19 mouse cellular contexts compared by ENCODE assay signal in the genomic region with DNA sequence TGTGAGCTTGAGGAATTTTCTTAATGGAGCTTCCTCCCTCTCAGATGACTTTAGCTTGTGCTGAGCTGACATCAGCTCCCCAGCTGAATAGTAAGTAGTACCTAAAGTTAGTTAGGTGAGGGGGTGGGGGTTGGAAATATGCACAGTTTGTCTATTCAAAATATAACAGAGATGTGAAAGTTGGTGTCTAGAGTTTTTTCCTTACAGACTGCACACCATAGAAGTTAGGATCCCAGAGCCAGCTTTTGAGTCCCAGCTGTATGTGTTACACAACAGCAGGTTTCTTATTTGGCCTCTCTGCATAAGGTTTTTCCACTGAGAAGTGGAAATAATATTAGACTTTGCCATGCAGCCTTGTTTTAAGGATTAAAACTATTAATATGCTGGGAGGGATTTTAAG. TPM values are rescaled to one million over a fixed set of nuclear protein-coding genes. Genes with fewer than 3 reads are reported as not detected.
DNase-seq lines count a peak whose midpoint lies in the region; TF ChIP-seq lines count a peak whose summit lies in the region.
"Had no signal": no experiment of that assay in that cellular context is flagged by ENCODE, and none has a peak within 500 bp of the region (broad histone marks: within the 10 kb centered on the region; RNA-seq: fewer than 3 reads in every experiment).

No protein-coding gene starts in this region.

- peaks cover 0 to 15% of the 10 kb centered on the region in 2 experiments; a peak in 1 of 4 replicates for H3K4me1 ChIP-seq in CH12.LX (ENCODE audit: control insufficient read depth in 1 of 2, insufficient read depth in 2 of 2)
- H3K4me1 ChIP-seq: embryonic facial prominence, embryonic 10.5 days; heart, embryonic 13.5 days; hindbrain, embryonic 15.5 days had no signal

- no peak overlapping the region for H3K4me3 ChIP-seq in gastrocnemius, adult 2 months
- no peak overlapping the region for H3K4me3 ChIP-seq in CH12.LX (replicated peaks in 1 of 3; ENCODE audit: low read depth in 2 of 3, low read length in 2 of 3, poor library complexity in 1 of 3)
- H3K4me3 ChIP-seq: embryonic facial prominence, embryonic 10.5 days; forebrain, embryonic 13.5 days; heart, embryonic 13.5 days; hindbrain, embryonic 15.5 days had no signal

- no peaks in the 10 kb centered on the region for H3K9me3 ChIP-seq in CH12.LX (replicated peaks; ENCODE audit: low read length)
- H3K9me3 ChIP-seq: embryonic facial prominence, embryonic 10.5 days; forebrain, embryonic 13.5 days; heart, embryonic 13.5 days; hindbrain, embryonic 15.5 days had no signal

- intact Hi-C loops in gastrocnemius, adult 2 months (cut with DNase I): no loop called here
- intact Hi-C loops in gastrocnemius, postnatal 36 days (cut with DNase I): no loop called here
- intact Hi-C loops in left cerebral cortex, postnatal 36 days (cut with DNase I): no loop called here

- in situ Hi-C loops in CH12.LX (cut with MboI; ENCODE audit: low pct_ligation_motif_present, low pct_unique_long_range_greater_than_20kb, low sequenced_read_pairs): loop anchor here (5.0 to 10.0 kb wide), 2 partner anchors 47 to 85 kb away; no protein-coding TSS in a partner anchor

- dilution Hi-C loops in CH12.LX (cut with MboI; ENCODE audit: extremely low pct_ligation_motif_present, extremely low pct_unique_long_range_greater_than_20kb, low sequenced_read_pairs): no loop called here

- H3K79me2 ChIP-seq in CH12.LX (replicated peaks; ENCODE audit: control insufficient read depth, extremely low read depth, insufficient read depth, poor library complexity, severe bottlenecking): no peaks in the 10 kb centered on the region

- TF ChIP-seq EP300 in CH12.LX (IDR thresholded peaks at IDR 0.05; ENCODE audit: low read length): no peak

- H3K4me2 ChIP-seq in CH12.LX (ENCODE audit: insufficient read depth, low read depth, poor library complexity, severe bottlenecking): no peak overlapping the region
- H3K4me2 ChIP-seq: forebrain, embryonic 13.5 days; heart, embryonic 13.5 days; hindbrain, embryonic 15.5 days had no signal

- no peak overlapping the region for H3K9ac ChIP-seq in CH12.LX (ENCODE audit: insufficient read depth, low read depth)
- H3K9ac ChIP-seq: forebrain, embryonic 13.5 days; forebrain, postnatal 0 days; heart, embryonic 13.5 days; hindbrain, embryonic 15.5 days had no signal

- TF ChIP-seq POLR2A in CH12.LX (IDR thresholded peaks at IDR 0.05; ENCODE audit: low read depth, low read length): no peak

- TF ChIP-seq CTCF in gastrocnemius, adult 2 months (IDR thresholded peaks at IDR 0.05): no peak
- no peak for TF ChIP-seq CTCF in CH12.LX (conservative IDR thresholded peaks at IDR 0.05 in 1 of 2, IDR thresholded peaks at IDR 0.05 in 1 of 2; ENCODE audit: low read depth in 2 of 2, low read length in 2 of 2)

- TF ChIP-seq RAD21 in CH12.LX (IDR thresholded peaks at IDR 0.05; ENCODE audit: low read depth, low read length): no peak

- H3K36me3 ChIP-seq in CH12.LX (replicated peaks in 1 of 2; ENCODE audit: control insufficient read depth in 1 of 2, insufficient read depth in 1 of 2, low read length in 1 of 2): peaks cover 22 to 47% of the 10 kb centered on the region in 2 experiments

- no peaks in the 10 kb centered on the region for H3K27me3 ChIP-seq in CH12.LX (replicated peaks)
- H3K27me3 ChIP-seq: forebrain, embryonic 13.5 days; heart, embryonic 13.5 days; hindbrain, embryonic 15.5 days had no signal

- H3K27ac ChIP-seq in gastrocnemius, adult 2 months: peak overlapping the region; percentile 20; the same call in 1 of the 2 replicates
- no peak overlapping the region for H3K27ac ChIP-seq in CH12.LX (ENCODE audit: insufficient read depth, low read depth)
- H3K27ac ChIP-seq: embryonic facial prominence, embryonic 10.5 days; forebrain, embryonic 13.5 days; heart, embryonic 13.5 days; hindbrain, embryonic 15.5 days had no signal

- DNase-seq in gastrocnemius, adult 2 months: no peak
- no peak for DNase-seq in gastrocnemius, postnatal 36 days
- peak; percentile 19 to 31 for DNase-seq in left cerebral cortex, adult 9 months (ENCODE audit: low spot score in 2 of 2)
- no peak for DNase-seq in left cerebral cortex, postnatal 36 days (ENCODE audit: low spot score in 2 of 2)
- peak; percentile 7 for DNase-seq in CH12.LX (ENCODE audit: extremely low read depth)
- peak; percentile 77 for DNase-seq in telencephalon, adult 2 months (ENCODE audit: low read depth, low spot score)
- DNase-seq: adrenal gland, adult 2 months; adrenal gland, postnatal 25 days; cerebellum, adult 2 months; cerebellum, postnatal 10 days; gastrocnemius, postnatal 25 days; heart, adult 11 months; heart, postnatal 36 days had no signal

TF ChIP-seq in CH12.LX, 34 proteins besides CTCF, POLR2A, EP300 and RAD21:
- TF ChIP-seq ZC3H11A (IDR thresholded peaks at IDR 0.05; ENCODE audit: low read depth, low read length): no peak
- TF ChIP-seq HCFC1 (IDR thresholded peaks at IDR 0.05; ENCODE audit: low read depth, low read length): no peak
- TF ChIP-seq TBP (conservative IDR thresholded peaks at IDR 0.05; ENCODE audit: low read depth, low read length): no peak
- no peak for TF ChIP-seq MAZ (IDR thresholded peaks at IDR 0.05; ENCODE audit: low read depth, low read length)
- TF ChIP-seq E2F4 (IDR thresholded peaks at IDR 0.05; ENCODE audit: insufficient replicate concordance, low read depth, low read length): no peak
- TF ChIP-seq MYC (IDR thresholded peaks at IDR 0.05; ENCODE audit: low read depth, low read length): no peak
- TF ChIP-seq KAT2A (IDR thresholded peaks at IDR 0.05; ENCODE audit: insufficient replicate concordance, low read length): no peak
- TF ChIP-seq SIN3A (IDR thresholded peaks at IDR 0.05; ENCODE audit: low read length): no peak
- TF ChIP-seq ETS1 (conservative IDR thresholded peaks at IDR 0.05; ENCODE audit: low read depth, low read length): no peak
- TF ChIP-seq SMC3 (IDR thresholded peaks at IDR 0.05; ENCODE audit: low read depth, low read length): no peak
- TF ChIP-seq ZKSCAN1 (IDR thresholded peaks at IDR 0.05; ENCODE audit: borderline replicate concordance, low read depth, low read length): no peak
- TF ChIP-seq CHD1 (IDR thresholded peaks at IDR 0.05; ENCODE audit: low read depth, low read length): no peak
- TF ChIP-seq JUND (conservative IDR thresholded peaks at IDR 0.05; ENCODE audit: low read depth, low read length): no peak
- no peak for TF ChIP-seq USF2 (conservative IDR thresholded peaks at IDR 0.05; ENCODE audit: low read depth, low read length)
- no peak for TF ChIP-seq TCF12 (IDR thresholded peaks at IDR 0.05; ENCODE audit: low read depth, low read length)
- no peak for TF ChIP-seq JUN (IDR thresholded peaks at IDR 0.05; ENCODE audit: insufficient read depth, low read depth, low read length)
- no peak for TF ChIP-seq GABPA (IDR thresholded peaks at IDR 0.05; ENCODE audit: insufficient replicate concordance, low read depth, low read length)
- no peak for TF ChIP-seq MAX (IDR thresholded peaks at IDR 0.05; ENCODE audit: low read length)
- TF ChIP-seq ZMIZ1 (IDR thresholded peaks at IDR 0.05; ENCODE audit: low read depth, low read length): no peak
TF ChIP-seq in CH12.LX: peak in this region for 0.

RNA-seq across cellular contexts. Expression of gene Tal2, which starts 29.7 kb away (rescaled TPM):
- total RNA-seq in gastrocnemius, adult 2 months (2021): 1 to 10 TPM in 1 of 2 experiments, under 1 TPM in 1; 0.54 to 1.1 TPM
- total RNA-seq in gastrocnemius, postnatal 36 days (2021): under 1 TPM; 0.39 to 0.56 TPM
- under 1 TPM; 0.14 to 0.25 TPM for total RNA-seq in left cerebral cortex, postnatal 36 days (2021)
- total RNA-seq in CH12.LX (2012; rRNA removed): 0.04 TPM in 1 of 2 replicates, not detected in the other
- total RNA-seq in CH12.LX (2014; rRNA removed): 0.09 TPM in 1 of 2 replicates, not detected in the other
- not detected in 2 replicates for polyA plus RNA-seq in CH12.LX (2012; ENCODE audit: insufficient read length, low read depth)
- total RNA-seq: adrenal gland, adult 2 months; adrenal gland, postnatal 25 days had no signal
- polyA plus RNA-seq: adrenal gland, adult 2 months; heart, embryonic 13.5 days; heart, postnatal 0 days had no signal

RNA-seq across cellular contexts. Expression of gene Fktn, which starts 36.0 kb away (rescaled TPM):
- total RNA-seq in gastrocnemius, adult 2 months (2021): 1 to 10 TPM; 6.6 to 10.0 TPM
- total RNA-seq in gastrocnemius, postnatal 36 days (2021): 1 to 10 TPM; 6.0 to 6.9 TPM
- total RNA-seq in left cerebral cortex, postnatal 36 days (2021): 10 to 100 TPM; 24.9 to 30.0 TPM
- 4.8 and 5.8 TPM in 2 replicates for total RNA-seq in CH12.LX (2012; rRNA removed)
- total RNA-seq in CH12.LX (2014; rRNA removed): 5.5 and 5.8 TPM in 2 replicates
- 6.5 and 7.5 TPM in 2 replicates for polyA plus RNA-seq in CH12.LX (2012; ENCODE audit: insufficient read length, low read depth)

Comparison
In these comparisons a context has a peak if more than half of its experiments do, and no peak if none do; other contexts are left out.
1. DNase-seq: peak in left cerebral cortex, adult 9 months (2 of 2), CH12.LX (single experiment) and telencephalon, adult 2 months (single experiment); none in gastrocnemius, adult 2 months (single experiment), gastrocnemius, postnatal 36 days (0 of 2) and left cerebral cortex, postnatal 36 days (0 of 2).